Mouse (Mus musculus) adrenal gland, postnatal 25 days (tissue): Measurements from ENCODE around the gene Neurl4. TPM values are rescaled to one million over a fixed set of nuclear protein-coding genes. Genes with fewer than 3 reads are reported as not detected.

Source experiments
- DNase-seq: peaks from one replicate; pipeline ENCODE4 v3.0.0; 2021; ENCODE audit warnings: mixed read lengths
- total RNA-seq: library from RNA; stranded (reverse); gene quantifications from 2 replicates; pipeline ENCODE4 v1.2.3, GENCODE M21; 2021

Neurl4 gene
- total RNA-seq, 1 experiment from 2014 or later = 55.5 TPM

DNA sequence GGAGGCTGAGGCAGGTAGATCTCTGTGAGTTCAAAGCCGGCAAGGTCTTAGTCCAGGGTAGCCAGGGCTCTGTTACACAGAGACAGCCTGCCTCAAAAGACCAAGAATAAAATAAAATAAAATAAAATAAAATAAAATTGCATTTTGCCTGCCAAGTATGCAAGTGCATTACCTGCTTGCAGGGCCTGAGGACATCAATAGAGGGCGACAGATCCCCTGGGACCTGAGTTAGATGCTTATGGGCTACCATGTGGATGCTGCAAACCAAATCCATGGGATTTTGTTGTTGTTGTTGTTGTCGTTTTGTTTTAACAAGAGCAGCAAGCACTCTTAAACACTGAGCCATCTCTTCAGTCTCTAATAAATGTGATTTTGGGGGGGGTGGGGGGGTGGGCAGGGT lies 31.4 kb downstream of the Neurl4 start:
- DNase-seq = no peak

DNA sequence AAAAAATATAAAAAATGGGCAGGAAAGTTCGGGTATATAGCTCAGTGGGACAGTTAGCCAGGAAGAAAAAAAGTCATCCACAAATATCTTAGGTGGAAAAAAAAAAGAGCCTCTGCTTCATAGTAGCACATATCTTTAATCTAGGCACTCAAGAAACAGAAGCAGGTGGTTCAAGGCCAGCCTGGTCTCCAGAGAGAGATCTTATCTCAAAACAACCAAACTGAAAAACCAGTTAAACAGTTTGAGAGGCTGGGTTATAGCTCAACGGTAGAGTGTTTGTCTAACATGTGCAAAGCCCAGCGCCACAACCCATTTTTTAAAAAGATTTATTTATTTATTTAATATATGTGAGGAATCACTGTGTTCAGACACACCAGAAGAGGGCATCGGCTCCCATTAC lies 32.2 kb downstream of the Neurl4 start:
- no peak for DNase-seq

DNA sequence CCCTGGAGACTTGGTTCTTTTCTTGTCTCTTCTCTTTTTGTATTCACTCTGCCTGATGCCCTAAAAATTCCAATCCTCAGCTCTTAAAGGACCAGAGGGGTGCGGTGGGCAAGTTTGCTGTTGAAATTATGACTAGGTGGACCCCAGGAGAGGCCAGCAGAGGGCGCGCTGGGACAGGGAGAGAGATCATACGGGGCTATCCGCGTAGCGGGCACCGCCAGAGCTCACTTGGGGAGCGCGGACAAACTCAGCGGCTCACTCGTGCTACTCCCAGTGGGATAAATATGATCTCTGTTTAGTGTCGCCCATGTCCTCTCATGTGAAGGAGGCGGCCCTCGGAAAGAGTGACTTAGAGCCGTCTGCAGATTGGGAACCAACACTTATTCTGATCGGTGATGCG lies 33.3 kb downstream of the Neurl4 start:
- DNase-seq = peak; percentile 97

DNA sequence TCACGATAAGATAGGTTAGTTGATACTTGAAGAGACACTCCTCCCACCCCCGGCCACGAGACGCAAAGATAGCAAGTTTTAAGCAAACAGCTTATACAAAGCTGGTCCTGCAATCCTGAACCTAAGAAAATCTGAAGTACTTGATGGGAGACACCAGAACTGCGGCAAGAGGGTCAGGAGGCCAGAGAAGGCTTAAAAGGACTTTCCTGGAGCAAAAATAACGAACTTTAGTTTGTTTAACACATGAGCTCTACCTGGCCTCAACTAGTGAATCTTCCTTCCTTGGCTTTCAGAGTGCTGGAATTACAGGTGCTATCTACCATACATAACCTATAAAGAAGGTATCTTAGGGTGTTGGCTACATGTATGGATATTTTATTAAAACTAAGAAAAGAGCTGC lies 33.8 kb downstream of the Neurl4 start:
- DNase-seq = no peak

DNA sequence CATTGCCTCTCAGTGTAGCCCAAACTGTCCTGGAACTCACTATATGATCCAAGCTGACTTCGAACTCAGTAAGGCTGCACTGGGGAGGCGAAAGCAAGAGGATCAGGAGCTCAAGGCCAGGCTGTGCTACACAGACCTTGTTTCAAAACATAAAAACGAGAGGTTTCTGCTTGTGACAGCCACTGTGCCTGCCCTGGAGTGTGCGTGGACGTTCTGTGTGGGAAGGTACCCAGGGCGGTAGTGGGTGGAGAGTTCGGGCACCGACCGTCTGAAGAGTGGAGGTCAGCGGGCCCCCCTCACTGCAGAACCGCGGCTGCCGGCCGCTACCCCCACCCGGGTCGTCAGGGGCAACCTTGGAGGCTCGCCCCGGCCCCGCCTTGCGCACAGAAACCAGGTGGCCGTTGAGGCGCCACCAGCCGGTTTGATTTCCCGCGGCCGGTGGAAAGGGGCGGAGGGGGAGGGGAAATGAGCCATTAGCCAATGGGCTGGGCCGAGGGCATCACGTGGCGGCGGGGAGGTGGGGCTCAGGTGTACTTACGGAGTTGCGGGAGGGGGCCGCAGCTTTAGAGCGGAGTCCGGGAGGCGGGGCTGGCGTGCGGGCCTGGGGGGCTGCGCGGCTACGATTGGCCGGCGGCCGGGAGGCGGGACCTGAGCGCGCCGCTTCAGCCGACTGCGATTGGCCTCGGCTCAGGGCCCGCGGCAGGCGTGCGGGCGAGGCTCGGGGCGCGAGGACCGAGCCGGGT lies 34.4 kb downstream of the Neurl4 start, which contains the start of gene Ybx2:
Ybx2 (plus strand) TSS at position 660 of the 743 bp plus-strand sequence.
- DNase-seq = peak; percentile 91

DNA sequence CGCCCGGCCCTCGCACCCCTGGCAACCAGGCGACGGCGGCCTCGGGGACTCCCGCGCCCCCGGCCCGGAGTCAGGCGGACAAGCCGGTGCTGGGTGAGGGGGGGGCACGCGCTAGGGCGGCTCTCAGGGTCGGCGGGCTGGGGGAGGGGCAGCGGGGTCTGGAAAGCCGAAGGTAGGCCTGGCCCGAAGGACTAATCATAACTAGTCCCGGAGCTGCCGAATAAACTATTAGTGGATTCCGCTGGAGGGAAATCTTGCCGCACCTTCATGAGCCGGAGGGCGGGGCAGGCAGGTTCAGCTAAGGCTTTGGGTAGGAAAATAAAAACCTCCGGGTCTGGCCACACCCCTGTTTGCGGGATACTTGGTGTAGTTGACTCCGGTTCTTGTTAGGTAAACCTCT lies 35.3 kb downstream of the Neurl4 start:
- DNase-seq = no peak

DNA sequence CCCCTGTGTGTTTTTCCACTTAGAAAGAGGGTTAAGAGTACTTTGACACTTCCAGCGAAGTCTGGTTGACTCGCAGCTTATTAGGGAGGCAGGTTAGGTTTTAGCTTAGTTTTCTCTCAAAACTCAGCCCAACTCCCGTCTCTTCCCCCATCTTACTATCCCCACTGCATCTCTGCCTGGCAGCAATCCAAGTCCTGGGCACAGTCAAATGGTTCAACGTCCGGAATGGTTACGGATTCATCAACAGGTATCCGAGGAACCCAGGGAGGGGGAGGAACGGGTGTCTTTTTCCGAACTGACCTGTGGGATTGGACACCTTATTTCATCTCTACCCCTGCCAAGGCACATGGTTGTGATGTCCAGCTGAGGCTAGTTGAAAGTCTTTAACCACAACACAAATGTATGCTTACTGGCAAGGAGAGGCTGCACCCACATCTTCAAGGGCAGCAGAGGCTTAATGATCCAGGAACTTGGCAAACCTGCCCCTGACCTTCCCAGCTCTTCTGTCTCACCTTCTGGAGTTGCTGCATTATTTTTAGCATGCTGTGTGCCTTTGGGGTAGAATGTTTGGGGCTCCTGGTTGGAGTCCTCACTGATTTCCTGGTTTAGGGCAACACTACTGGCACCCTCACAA lies 36.0 kb downstream of the Neurl4 start:
- no peak for DNase-seq

DNA sequence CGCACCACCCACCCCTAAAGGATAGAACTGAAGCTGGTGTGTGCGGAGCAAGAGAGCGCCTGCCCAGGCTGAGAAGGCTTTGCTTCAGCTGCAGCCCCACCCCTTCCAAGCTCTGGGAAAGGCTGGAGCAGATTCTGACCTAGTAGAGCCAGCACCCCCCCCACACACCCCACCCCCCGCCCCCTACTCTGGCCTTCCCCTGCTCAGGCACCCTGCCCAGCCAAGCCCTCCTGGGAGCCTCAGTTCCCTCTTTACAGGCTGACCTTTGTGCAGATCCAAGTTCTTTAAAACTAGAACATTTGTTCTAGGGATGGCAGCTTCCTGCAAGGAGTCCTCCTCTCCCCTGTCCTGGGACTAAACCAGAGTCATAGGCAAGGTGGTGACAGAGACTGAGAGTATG lies 36.5 kb downstream of the Neurl4 start:
- DNase-seq = peak; percentile 53

DNA sequence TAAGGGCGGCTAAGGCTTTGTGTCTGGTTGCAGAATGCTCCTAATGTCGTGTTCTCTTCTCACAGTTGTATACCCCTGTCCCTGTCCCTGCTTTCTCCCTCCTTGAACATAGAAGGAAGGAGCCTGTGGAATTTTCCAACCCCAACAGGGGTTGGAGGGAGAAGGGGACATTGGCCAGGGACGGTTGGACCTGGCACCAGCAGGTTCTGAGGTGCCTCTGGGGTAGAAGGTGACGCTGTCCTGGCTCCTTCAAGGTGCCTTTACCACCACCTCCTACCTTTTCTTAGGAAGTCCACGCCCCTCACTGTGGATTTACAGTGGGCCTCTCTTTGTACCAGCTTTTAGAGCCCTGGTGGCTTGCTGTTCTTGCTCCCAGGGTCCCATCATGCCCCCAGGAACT lies 37.0 kb downstream of the Neurl4 start:
- DNase-seq = no peak

DNA sequence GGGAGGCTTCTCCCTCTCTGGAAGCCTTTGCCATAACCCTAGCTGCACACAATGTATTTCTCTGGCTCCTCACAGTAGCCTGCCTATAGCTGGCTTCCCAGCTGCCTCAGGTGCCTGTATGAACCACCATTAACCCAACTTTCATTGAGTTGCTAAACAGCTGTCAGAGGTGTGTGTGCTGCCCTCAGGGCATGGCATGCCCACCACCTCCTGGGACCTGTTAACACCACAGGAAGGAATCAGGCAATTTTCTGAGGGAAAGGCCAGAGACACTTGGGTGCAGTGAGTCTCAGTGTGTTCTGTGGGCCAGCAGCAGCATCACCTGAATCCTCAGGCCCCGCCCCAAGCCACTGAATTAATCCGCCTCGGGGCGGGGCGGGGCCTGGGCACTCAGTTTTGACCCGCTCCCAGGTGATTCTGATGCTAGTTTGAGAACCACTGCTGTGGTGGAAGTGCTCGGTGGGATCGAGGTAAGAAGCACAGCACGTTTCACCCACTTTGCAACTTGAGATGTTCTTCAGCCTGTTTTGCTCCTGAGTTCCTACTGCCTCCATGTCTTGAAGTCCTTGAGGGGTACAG lies 37.6 kb downstream of the Neurl4 start:
- no peak for DNase-seq

DNA sequence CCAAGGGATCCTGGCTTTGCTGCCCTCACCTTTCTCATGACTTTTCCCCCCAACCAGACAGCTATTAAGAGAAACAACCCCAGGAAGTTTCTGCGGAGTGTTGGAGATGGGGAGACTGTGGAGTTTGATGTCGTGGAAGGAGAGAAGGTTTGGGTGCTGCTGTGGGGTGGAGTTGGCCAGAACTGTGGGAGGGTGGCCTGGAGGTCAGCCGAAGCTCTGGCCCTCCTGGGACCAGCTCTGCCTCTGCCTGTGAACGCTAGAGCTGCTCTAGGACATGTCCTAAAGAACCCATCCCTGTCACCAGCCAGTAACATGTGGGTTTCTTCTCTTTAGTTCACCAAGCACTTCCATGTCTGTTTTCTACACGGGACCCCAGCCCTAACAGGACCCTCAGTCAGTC lies 38.3 kb downstream of the Neurl4 start:
- no peak for DNase-seq

DNA sequence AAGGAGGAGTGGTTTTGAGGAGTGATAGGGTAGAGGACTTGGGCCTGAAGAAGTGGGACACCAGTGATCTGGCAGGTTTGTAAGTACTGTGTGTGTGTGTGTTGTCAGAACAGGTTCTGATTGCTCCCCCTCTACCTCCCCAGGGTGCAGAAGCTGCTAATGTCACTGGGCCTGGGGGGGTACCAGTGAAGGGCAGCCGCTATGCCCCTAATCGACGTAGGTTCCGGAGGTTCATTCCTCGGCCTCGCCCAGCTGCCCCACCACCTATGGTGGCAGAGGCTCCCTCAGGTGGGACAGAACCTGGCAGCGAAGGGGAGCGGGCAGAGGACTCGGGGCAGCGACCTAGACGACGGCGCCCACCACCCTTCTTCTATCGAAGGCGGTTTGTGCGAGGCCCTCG lies 38.9 kb downstream of the Neurl4 start:
- DNase-seq = no peak

DNA sequence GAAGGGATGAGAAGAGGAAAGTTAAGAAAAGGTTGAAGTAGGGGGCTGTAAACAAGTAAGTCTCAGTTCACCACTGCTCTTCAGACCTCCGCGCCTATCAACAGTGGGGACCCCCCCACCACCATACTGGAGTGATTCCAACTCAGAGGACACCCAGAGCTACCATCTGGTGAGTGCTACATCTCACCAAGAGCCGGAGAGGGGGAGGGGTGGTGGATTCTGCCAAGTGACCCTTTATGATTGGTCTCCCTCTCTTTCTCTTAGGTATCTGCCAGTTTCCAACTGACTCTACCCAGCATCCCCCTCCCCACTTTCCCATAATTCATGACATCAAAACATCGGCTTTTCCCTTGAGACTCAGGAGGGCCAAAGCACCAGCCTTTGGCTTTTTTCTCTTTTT lies 40.1 kb downstream of the Neurl4 start:
- no peak for DNase-seq

DNA sequence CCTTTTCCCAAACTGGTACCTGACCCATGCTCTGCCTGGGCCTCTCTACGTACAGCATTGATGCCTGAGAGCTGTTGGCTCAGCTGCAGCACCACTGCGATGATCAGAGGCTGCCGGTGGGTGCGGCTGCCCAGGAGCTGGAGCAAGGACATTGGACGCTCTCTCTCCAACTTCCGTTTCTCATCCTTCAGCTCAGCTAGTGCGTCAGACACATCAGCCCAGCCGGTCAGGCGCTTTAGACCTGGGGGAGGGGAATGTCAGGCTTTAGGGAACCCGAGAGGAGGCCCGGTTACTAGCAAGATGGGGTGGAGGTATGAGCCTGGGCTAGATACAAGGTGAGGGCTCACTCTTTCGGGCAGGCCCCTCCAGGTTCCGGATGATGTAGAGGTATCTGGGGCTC lies 44.3 kb downstream of the Neurl4 start:
- DNase-seq = peak; percentile 53

DNA sequence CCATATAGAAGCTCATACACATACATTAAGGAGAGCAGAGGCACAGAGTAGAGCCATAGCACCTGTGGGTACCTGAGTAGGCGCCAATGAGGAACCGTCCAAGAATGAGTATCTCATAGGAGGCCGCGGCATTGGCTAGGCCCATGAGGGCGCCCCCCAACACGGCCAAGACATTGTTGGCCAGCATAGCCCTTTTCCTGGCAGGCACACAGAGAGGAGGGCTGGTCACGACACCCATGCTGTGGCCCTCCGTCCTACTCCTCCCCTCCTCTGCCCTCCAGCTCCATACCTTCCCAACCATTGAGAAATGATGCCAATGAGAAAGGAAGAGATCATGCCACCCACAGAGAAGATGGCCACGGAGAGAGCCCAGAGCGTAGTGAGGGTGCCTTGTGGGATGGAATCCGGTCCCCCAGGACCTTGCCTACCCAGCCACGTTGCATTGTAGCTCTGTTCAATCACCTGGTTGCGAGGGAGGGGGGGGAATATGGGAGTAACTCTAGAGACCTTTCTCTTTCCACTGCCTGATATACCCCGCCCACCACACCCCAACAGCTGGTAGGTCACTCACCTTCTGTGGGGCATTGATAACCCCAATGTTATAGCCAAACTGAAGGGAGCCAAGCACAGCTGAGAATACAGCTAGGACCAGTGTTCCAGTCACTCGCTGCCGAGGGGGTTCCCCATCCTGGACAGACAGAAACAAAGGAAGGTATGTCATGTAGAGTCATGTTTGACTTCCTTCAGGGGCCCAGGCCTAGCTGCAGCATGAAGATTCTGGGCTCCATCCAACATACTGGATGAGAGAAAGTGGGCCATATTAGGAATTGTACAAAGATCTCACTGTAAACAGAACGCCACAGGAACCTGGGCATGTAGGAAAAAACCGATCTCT lies 45.4 kb downstream of the Neurl4 start:
- no peak for DNase-seq

DNA sequence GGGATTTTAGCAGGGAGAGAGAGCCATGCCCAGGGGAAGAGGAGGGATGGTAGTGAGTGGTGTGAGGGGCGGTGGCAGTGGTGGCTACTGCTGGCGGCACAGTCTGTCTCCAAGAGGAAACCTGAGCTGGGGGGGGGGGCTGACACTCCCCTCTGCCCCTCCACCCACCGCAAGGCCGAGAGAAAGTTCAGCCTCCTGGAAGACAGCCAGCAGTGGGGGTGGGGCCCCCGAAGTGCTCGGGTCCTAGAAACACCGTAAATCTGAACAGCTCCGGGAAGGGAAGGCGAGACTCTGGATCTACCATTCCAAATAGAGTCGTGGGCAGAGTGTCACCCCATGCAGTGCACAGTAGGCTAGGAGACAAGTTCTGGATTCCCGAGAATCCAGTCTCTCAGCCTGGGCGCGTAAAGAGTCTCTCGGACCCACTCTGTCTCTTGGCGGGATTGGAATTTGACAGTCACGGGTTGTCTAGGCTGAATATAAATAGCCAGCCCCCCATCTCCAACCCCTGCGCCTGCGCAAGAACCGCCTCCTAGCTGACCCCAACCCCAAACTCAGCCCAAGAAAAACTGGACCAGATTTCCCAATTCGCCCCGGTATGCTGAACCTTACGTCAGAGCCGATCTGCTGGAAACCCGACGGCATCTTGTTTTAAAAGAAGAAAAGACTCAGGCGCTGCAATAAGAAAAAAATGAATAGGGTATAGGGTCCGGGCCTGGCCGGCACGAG lies 46.6 kb downstream of the Neurl4 start:
- DNase-seq = peak; percentile 57

DNA sequence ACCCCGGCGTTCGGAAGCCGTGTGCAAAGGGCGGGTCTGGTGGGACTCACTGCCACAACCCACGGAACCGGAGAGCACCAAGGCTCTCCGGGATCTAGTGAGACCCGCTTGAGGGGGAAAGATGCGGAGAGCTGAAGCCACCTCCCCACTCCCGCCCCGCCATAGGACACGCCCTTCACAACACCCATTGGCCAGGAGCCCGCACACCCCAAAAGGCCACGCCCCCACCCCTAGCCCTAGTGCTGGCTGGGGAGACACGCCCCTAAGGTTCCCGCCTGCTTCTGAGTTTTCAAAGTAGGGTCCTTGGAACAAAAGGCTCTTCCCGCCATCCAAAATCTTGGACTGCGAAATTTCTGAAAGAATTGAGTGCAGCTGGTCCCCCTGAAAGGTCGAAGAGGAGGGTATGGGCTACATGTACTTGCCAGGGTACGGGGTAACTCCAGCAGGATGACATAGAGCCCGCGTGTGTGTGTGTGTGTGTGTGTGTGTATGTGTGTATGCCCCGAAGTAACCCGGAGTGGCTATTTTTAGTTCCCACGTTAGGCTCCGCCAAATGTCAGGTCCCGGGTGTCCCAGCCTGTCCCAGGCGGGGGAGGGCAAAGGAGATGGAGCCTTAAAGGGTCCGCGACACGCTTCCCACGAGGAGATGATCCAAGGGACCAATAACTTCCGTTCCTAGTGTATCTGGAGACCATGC lies 47.3 kb downstream of the Neurl4 start, which contains the start of gene Slc2a4:
Slc2a4 (minus strand) TSS at position 123 of the 697 bp plus-strand sequence.
- peak; percentile 95 for DNase-seq

DNA sequence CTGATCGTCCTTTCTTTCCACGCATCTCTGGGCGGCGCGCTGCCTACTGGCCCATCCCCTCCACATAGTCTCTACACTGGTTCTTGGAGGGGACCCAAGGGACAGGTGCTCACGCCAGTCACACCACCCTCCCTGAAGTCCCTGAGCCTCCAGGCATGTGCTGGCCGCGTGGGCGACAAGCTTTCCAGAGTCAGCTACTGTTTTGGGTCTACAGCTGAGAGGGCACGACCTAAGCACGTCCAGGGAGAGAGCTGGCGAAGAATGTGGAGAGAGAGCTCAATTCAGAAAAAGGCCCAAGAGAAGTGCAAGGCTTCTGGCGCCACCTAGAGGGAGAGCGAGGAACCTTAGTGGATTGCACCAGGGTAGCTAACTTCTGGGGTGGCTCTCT lies 47.9 kb downstream of the Neurl4 start:
- DNase-seq = peak; percentile 83

DNA sequence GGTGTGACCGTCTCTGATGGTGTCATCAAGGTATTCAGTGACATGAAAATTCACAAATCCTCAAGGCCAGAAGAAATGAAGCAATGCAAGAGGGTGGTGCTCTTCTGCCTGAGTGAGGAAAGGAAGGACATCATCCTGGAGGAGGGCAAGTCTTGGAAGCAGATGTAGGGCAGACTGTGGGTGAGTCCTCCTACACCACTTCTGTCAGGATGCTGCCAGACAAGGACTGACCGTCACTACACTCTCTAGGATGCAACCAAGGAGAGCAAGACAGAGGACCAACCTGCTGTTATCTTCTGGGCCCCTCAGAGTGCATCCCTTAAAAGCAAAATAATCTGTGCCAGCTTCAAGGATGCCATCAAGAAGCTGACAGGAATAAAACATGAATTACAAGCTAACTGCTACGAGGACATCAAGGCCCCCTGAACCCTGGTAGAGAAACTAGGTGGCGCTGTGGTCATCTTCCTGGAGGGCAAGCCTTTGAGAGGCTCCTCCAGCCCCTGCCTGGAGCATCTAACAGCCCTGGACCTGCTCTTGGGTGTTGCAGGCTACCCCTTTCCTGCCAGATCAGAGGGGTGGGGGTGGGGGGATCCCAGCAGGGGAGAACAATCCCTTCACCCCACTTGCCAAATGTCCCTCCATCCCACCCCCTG lies 50.1 kb downstream of the Neurl4 start:
- DNase-seq = no peak

DNA sequence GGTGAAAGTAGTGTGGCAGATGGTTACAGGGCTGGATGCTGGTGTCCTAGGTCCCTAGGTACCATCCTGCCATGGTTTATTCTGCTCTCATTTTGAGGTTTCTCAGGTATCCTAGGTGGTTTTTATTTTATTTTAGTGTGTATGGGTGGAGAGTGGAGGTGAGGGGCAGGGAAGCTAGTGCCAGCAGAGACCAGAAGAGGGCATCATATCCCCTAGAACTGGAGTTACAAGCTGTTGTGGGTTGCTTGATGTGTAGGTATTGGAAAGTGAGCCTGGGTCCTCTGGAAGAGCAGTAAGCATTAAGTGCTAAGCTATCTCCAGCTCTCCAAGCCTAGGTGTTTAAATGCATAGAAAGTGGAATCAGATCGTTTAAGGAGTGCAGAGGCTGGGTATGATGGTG lies 51.4 kb downstream of the Neurl4 start:
- DNase-seq = no peak
